Mouse (Mus musculus) midbrain, embryonic 14.5 days (tissue): ENCODE measurements at regions not wholly inside any gene's neighbourhood (a gene's known extent, or its start where the extent isn't known, plus 50 kb on each side); places are given as distances from the start of the nearest gene placed in this dataset.

ENCODE experiments used
- ATAC-seq: fragments of 200-750 bp; cut with Nextera tagmentation; 2 replicates; pipeline ENCODE4 v1.8.0; 2017; ENCODE audit warnings: moderate number of reproducible peaks, moderate library complexity; ENCODE audit not compliant: low FRiP score, low TSS enrichment
- DNase-seq: peaks from one replicate; pipeline ENCODE4 v3.0.0-alpha.2; 2015
- H3K27ac ChIP-seq: fragments of 300-500 bp; sonication (generic); replicated peaks from 2 replicates; pipeline ENCODE4 v1.5.1; 2014; ENCODE audit warnings: mild to moderate bottlenecking, low read depth, low read length, moderate library complexity
- H3K27me3 ChIP-seq: fragments of 300-500 bp; sonication (generic); 2 replicates; pipeline ENCODE4 v1.6.1; 2014; ENCODE audit warnings: low read length, control low read depth, mixed read lengths; ENCODE audit not compliant: control insufficient read depth, insufficient read depth
- H3K36me3 ChIP-seq: fragments of 300-500 bp; sonication (generic); 2 replicates; pipeline ENCODE4 v1.6.1; 2014; ENCODE audit warnings: low read length, control low read depth; ENCODE audit not compliant: control insufficient read depth, insufficient read depth
- H3K4me1 ChIP-seq: fragments of 300-500 bp; sonication (generic); 2 replicates; pipeline ENCODE4 v1.6.1; 2014; ENCODE audit warnings: mild to moderate bottlenecking, antibody characterized with exemption, low read length, control low read depth; ENCODE audit not compliant: control insufficient read depth, insufficient read depth
- H3K4me2 ChIP-seq: fragments of 300-500 bp; sonication (generic); 2 replicates; pipeline ENCODE4 v1.6.1; 2014; ENCODE audit warnings: mild to moderate bottlenecking, low read length, moderate library complexity
- H3K4me3 ChIP-seq: fragments of 300-500 bp; sonication (generic); replicated peaks from 2 replicates; pipeline ENCODE4 v1.5.1; 2014; ENCODE audit warnings: low read depth, low read length
- H3K9ac ChIP-seq: fragments of 300-500 bp; sonication (generic); replicated peaks from 2 replicates; pipeline ENCODE4 v1.6.1; 2014; ENCODE audit warnings: mild to moderate bottlenecking, low read length, moderate library complexity
- H3K9me3 ChIP-seq: fragments of 300-500 bp; sonication (generic); 2 replicates; pipeline ENCODE4 v1.6.1; 2016; ENCODE audit warnings: low read length, control low read depth, mixed read lengths; ENCODE audit not compliant: control insufficient read depth
- WGBS: fragments of 180-500 bp; shearing (Covaris S2); extraction: QIAGEN DNeasy Blood & Tissue Kit; methylation state at CpG from one replicate; pipeline ENCODE4 v1.1.7; 2014; 5-methylcytosine and 5-hydroxymethylcytosine counted together

GRCm38 (mm10) chr2:47834055-47834799 lies 979.7 kb upstream of the Acvr2a start:
- Histone ChIP-seq H3K4me2 (no peak overlapping the region), H3K4me1 (no peaks in the 10 kb centered on the region), H3K36me3 (no peaks in the 10 kb centered on the region), H3K9ac (no peak overlapping the region), H3K9me3 (no peaks in the 10 kb centered on the region), H3K27me3 (no peaks in the 10 kb centered on the region), H3K27ac (no peak overlapping the region), H3K4me3 (no peak overlapping the region)
- WGBS = 82% methylated on average over 5 of the region's 5 CpGs
- ATAC-seq (no peak), DNase-seq (no peak)

- peak; percentile 18 for DNase-seq
- ATAC-seq = no peak
- WGBS = 88% methylated on average over 3 of the region's 3 CpGs
- H3K9me3 ChIP-seq = no peaks in the 10 kb centered on the region
- H3K27me3 ChIP-seq = no peaks in the 10 kb centered on the region
- no peak overlapping the region for H3K9ac ChIP-seq
- no peak overlapping the region for H3K4me3 ChIP-seq
- H3K4me2 ChIP-seq = no peak overlapping the region
- no peak overlapping the region for H3K27ac ChIP-seq
- H3K36me3 ChIP-seq = no peaks in the 10 kb centered on the region
- H3K4me1 ChIP-seq = no peaks in the 10 kb centered on the region
Measured at GRCm38 (mm10) chr2:47857229-47857628, 956.7 kb upstream of the Acvr2a start.

- Histone ChIP-seq H3K9me3 (no peaks in the 10 kb centered on the region), H3K9ac (no peak overlapping the region), H3K27ac (no peak overlapping the region), H3K4me2 (no peak overlapping the region), H3K4me3 (no peak overlapping the region), H3K36me3 (no peaks in the 10 kb centered on the region), H3K27me3 (no peaks in the 10 kb centered on the region), H3K4me1 (no peaks in the 10 kb centered on the region)
- 97% methylated on average over 1 of the region's 1 CpGs for WGBS
- ATAC-seq (no peak), DNase-seq (no peak)
Measured at GRCm38 (mm10) chr2:47862446-47862845, 951.5 kb upstream of the Acvr2a start.

GRCm38 (mm10) chr2:47878002-47878401 lies 935.9 kb upstream of the Acvr2a start:
- Histone ChIP-seq H3K27ac (no peak overlapping the region), H3K36me3 (no peaks in the 10 kb centered on the region), H3K27me3 (no peaks in the 10 kb centered on the region), H3K4me2 (no peak overlapping the region), H3K9me3 (no peaks in the 10 kb centered on the region), H3K4me1 (no peaks in the 10 kb centered on the region), H3K9ac (no peak overlapping the region), H3K4me3 (no peak overlapping the region)
- no peak for DNase-seq
- 67% methylated on average over 2 of the region's 2 CpGs for WGBS
- ATAC-seq = no peak

GRCm38 (mm10) chr2:47879071-47879470 lies 934.8 kb upstream of the Acvr2a start:
- Histone ChIP-seq H3K9ac (no peak overlapping the region), H3K9me3 (no peaks in the 10 kb centered on the region), H3K27ac (no peak overlapping the region), H3K4me3 (no peak overlapping the region), H3K4me2 (no peak overlapping the region), H3K27me3 (no peaks in the 10 kb centered on the region), H3K36me3 (no peaks in the 10 kb centered on the region), H3K4me1 (no peaks in the 10 kb centered on the region)
- ATAC-seq (no peak), DNase-seq (no peak)
- 88% methylated on average over 2 of the region's 2 CpGs for WGBS

GRCm38 (mm10) chr2:47879796-47880195 lies 934.1 kb upstream of the Acvr2a start:
- DNase-seq (no peak), ATAC-seq (no peak)
- Histone ChIP-seq H3K27ac (no peak overlapping the region), H3K4me3 (no peak overlapping the region), H3K9ac (no peak overlapping the region), H3K36me3 (no peaks in the 10 kb centered on the region), H3K4me2 (no peak overlapping the region), H3K9me3 (no peaks in the 10 kb centered on the region), H3K4me1 (no peaks in the 10 kb centered on the region), H3K27me3 (no peaks in the 10 kb centered on the region)
- 88% methylated on average over 1 of the region's 1 CpGs for WGBS

- H3K4me3 ChIP-seq = no peak overlapping the region
- peak; percentile 17 for DNase-seq
- H3K27ac ChIP-seq = no peak overlapping the region
- H3K9me3 ChIP-seq = no peaks in the 10 kb centered on the region
- no peaks in the 10 kb centered on the region for H3K4me1 ChIP-seq
- WGBS = 17% methylated on average over 1 of the region's 1 CpGs
- H3K4me2 ChIP-seq = no peak overlapping the region
- H3K9ac ChIP-seq = no peak overlapping the region
- no peaks in the 10 kb centered on the region for H3K36me3 ChIP-seq
- ATAC-seq = no peak
- H3K27me3 ChIP-seq = no peaks in the 10 kb centered on the region
Measured at GRCm38 (mm10) chr2:47888166-47888565, 925.7 kb upstream of the Acvr2a start.

GRCm38 (mm10) chr2:47891366-47891765 lies 922.5 kb upstream of the Acvr2a start:
- no peak overlapping the region for H3K4me3 ChIP-seq
- H3K9me3 ChIP-seq = no peaks in the 10 kb centered on the region
- H3K9ac ChIP-seq = no peak overlapping the region
- H3K36me3 ChIP-seq = no peaks in the 10 kb centered on the region
- no peaks in the 10 kb centered on the region for H3K4me1 ChIP-seq
- WGBS = 42% methylated on average over 1 of the region's 1 CpGs
- no peak overlapping the region for H3K4me2 ChIP-seq
- DNase-seq = peak; percentile 1
- H3K27me3 ChIP-seq = no peaks in the 10 kb centered on the region
- no peak overlapping the region for H3K27ac ChIP-seq
- ATAC-seq = no peak; the same call in 1 of the 2 replicates

GRCm38 (mm10) chr2:47892879-47893278 lies 921.0 kb upstream of the Acvr2a start:
- no peaks in the 10 kb centered on the region for H3K9me3 ChIP-seq
- ATAC-seq (no peak), DNase-seq (no peak)
- H3K27ac ChIP-seq = no peak overlapping the region
- H3K27me3 ChIP-seq = no peaks in the 10 kb centered on the region
- no peaks in the 10 kb centered on the region for H3K4me1 ChIP-seq
- no peaks in the 10 kb centered on the region for H3K36me3 ChIP-seq
- no peak overlapping the region for H3K9ac ChIP-seq
- H3K4me2 ChIP-seq = no peak overlapping the region
- WGBS = 87% methylated on average over 2 of the region's 2 CpGs
- H3K4me3 ChIP-seq = no peak overlapping the region
